Mouse (Mus musculus) lung, postnatal 0 days (tissue): ENCODE results near the gene Fam160a1. TPM values are rescaled to one million over a fixed set of nuclear protein-coding genes. Genes with fewer than 3 reads are reported as not detected.

Experiments used
- ATAC-seq: fragments of 200-750 bp; cut with Nextera tagmentation; 2 replicates; pipeline ENCODE4 v1.8.0; 2017; ENCODE audit warnings: moderate library complexity
- DNase-seq: peaks from one replicate; pipeline ENCODE4 v3.0.0-alpha.2; 2016; ENCODE audit warnings: low spot score
- H3K27ac ChIP-seq: fragments of 300-500 bp; sonication (generic); 2 replicates; pipeline ENCODE4 v1.5.1; 2014; ENCODE audit warnings: antibody characterized with exemption, mild to moderate bottlenecking, low read length, mixed read lengths
- H3K27me3 ChIP-seq: fragments of 300-500 bp; sonication (generic); replicated peaks from 2 replicates; pipeline ENCODE4 v1.6.1; 2014; ENCODE audit warnings: low read length, mixed read lengths; ENCODE audit not compliant: insufficient read depth
- H3K36me3 ChIP-seq: fragments of 300-500 bp; sonication (generic); 2 replicates; pipeline ENCODE4 v1.6.1; 2014; ENCODE audit warnings: low read length, mixed read lengths; ENCODE audit not compliant: insufficient read depth
- H3K4me1 ChIP-seq: fragments of 300-500 bp; sonication (generic); 2 replicates; pipeline ENCODE4 v1.6.1; 2014; ENCODE audit warnings: antibody characterized with exemption, low read depth, low read length, mixed read lengths; ENCODE audit not compliant: insufficient read depth
- H3K4me2 ChIP-seq: fragments of 300-500 bp; sonication (generic); replicated peaks from 2 replicates; pipeline ENCODE4 v1.6.1; 2014; ENCODE audit warnings: low read depth, mild to moderate bottlenecking, low read length, moderate library complexity, mixed read lengths
- H3K4me3 ChIP-seq: fragments of 300-500 bp; sonication (generic); 2 replicates; pipeline ENCODE4 v1.5.1; 2014; ENCODE audit warnings: low read depth, low read length
- H3K9ac ChIP-seq: fragments of 300-500 bp; sonication (generic); replicated peaks from 2 replicates; pipeline ENCODE4 v1.6.1; 2014; ENCODE audit warnings: low read depth, mild to moderate bottlenecking
- H3K9me3 ChIP-seq: fragments of 300-500 bp; sonication (generic); 2 replicates; pipeline ENCODE4 v1.6.1; 2016; ENCODE audit warnings: low read length, mixed read lengths
- CTCF ChIP-seq: IDR thresholded peaks from 2 replicates; pipeline ENCODE4 v1.5.1; 2016; ENCODE audit warnings: antibody characterized with exemption, mild to moderate bottlenecking
- EP300 ChIP-seq: IDR thresholded peaks from 2 replicates; pipeline ENCODE4 v1.6.1; 2016; ENCODE audit warnings: antibody characterized with exemption, mild to moderate bottlenecking, control low read depth
- WGBS: fragments of 180-500 bp; shearing (Covaris S2); extraction: QIAGEN DNeasy Blood & Tissue Kit; methylation state at CpG from one replicate; pipeline ENCODE4 v1.1.7; 2014; 5-methylcytosine and 5-hydroxymethylcytosine counted together
- polyA plus RNA-seq: library from polyadenylated mRNA; unstranded; fragments of >200 nt; fragmentation: Nextera tagmentation; extraction: Ambion mirVana; gene quantifications from 2 replicates; pipeline ENCODE4 v1.2.1, GENCODE M21; 2015

Gene Fam160a1
- polyA plus RNA-seq, 1 experiment from 2014 or later: 4.6 TPM

DNA sequence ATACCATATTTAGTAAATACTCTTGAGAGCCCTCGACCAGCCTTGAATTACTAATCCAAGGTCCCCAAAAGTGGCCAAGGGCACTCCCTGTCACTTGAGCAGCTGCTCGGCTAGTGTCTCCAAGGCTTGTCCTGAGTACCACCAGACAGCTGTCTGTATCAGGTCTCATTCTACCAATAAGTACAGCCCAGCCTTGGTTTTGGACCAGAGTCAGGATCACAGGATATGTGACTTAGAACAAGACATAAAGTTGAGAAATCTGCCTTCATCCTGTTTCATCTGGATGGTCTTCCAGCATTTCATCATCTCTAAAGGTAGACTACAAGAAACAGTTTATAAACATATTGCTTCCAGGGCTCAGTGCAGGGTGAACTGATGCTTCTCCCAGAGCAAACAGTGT lies 183.4 kb downstream of the Fam160a1 start:
- Histone ChIP-seq H3K4me2 (no peak overlapping the region), H3K9me3 (no peaks in the 10 kb centered on the region), H3K4me1 (no peaks in the 10 kb centered on the region), H3K4me3 (no peak overlapping the region), H3K9ac (no peak overlapping the region), H3K36me3 (no peaks in the 10 kb centered on the region), H3K27me3 (no peaks in the 10 kb centered on the region), H3K27ac (no peak overlapping the region)
- WGBS: 82% methylated on average over 2 of the region's 2 CpGs
- no peak for TF ChIP-seq EP300
- TF ChIP-seq CTCF: no peak
- ATAC-seq (no peak), DNase-seq (no peak)

DNA sequence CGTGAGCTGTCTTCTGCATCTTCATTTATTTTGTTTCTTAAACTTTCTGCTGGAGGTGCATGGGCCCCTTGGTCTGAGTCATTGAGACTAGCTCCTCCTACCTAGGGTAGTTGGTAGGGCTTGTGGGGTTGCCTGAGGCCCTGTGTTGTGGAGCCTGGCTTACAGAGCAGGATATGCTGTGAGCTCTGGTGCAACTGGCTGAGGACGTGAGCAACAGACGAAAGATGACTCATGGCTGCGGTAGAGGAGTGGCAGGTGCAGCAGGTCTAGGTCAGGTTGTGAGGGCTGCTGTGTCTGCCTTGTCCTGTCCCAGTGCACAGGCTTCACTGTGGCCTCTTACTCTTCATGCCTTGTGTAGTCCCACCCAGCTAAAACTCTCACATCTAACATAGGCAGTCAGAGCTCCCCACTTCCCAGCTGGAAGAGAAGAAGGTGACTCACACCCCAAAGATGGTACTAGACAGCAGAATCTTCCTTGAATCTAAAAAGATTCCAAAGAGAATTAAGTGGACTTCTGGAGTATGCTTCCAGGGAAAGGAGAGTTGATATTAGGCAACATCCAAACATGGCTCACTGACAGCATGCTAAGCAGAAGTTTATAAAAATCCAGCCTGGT lies 187.1 kb downstream of the Fam160a1 start:
- WGBS: 94% methylated on average over 4 of the region's 4 CpGs
- H3K27ac ChIP-seq: no peak overlapping the region
- ATAC-seq (no peak), DNase-seq (no peak)
- H3K4me3 ChIP-seq: no peak overlapping the region
- no peaks in the 10 kb centered on the region for H3K36me3 ChIP-seq
- no peak overlapping the region for H3K4me2 ChIP-seq
- H3K4me1 ChIP-seq: no peaks in the 10 kb centered on the region
- H3K9ac ChIP-seq: no peak overlapping the region
- TF ChIP-seq CTCF (no peak), EP300 (no peak)
- no peaks in the 10 kb centered on the region for H3K9me3 ChIP-seq
- H3K27me3 ChIP-seq: no peaks in the 10 kb centered on the region

DNA sequence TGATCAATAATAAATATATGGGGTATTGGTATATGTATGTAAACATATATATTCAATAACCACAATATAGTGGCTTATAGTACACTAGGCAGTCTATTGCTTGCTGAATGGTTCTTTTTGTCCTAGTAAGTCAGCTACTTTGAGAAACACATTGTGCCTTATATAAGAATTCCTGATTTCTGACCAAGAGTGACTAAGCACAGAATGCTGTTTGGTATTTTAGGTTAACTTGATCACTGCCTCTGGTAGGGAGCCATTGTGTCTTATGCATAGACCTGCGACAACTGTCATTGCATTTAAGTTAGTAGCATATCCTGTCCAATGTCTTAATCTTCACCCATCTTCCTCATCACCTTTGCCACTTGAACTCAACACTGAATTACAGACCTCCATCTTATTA lies 197.3 kb downstream of the Fam160a1 start:
- H3K9ac ChIP-seq: no peak overlapping the region
- no peaks in the 10 kb centered on the region for H3K27me3 ChIP-seq
- 96% methylated on average over 1 of the region's 1 CpGs for WGBS
- no peaks in the 10 kb centered on the region for H3K9me3 ChIP-seq
- no peak for TF ChIP-seq CTCF
- TF ChIP-seq EP300: no peak
- no peak overlapping the region for H3K4me2 ChIP-seq
- DNase-seq: no peak
- H3K27ac ChIP-seq: no peak overlapping the region
- ATAC-seq: no peak
- H3K36me3 ChIP-seq: no peaks in the 10 kb centered on the region
- H3K4me1 ChIP-seq: no peaks in the 10 kb centered on the region
- H3K4me3 ChIP-seq: no peak overlapping the region

DNA sequence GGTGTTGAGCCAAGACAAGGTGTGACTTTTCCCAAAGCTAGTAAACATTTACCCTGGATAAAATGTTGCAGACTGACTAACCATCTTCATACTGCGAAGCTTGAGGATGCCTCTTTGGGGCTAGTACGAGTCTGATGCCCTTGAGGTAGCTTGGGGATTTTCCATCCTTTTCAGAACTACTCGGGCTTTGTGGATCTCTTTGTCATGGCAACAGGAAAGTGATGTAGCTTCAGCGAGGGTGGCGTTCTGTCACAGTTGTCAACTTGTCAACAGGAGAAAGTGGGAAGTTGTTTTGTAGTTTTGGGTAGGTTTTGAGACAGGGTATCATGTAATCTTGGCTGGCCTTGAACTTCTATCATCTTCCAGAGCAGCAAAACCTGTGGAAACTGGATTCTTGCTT lies 197.7 kb downstream of the Fam160a1 start:
- Histone ChIP-seq H3K27ac (no peak overlapping the region), H3K4me1 (no peaks in the 10 kb centered on the region), H3K9me3 (no peaks in the 10 kb centered on the region), H3K4me3 (no peak overlapping the region), H3K9ac (no peak overlapping the region), H3K36me3 (no peaks in the 10 kb centered on the region), H3K27me3 (no peaks in the 10 kb centered on the region), H3K4me2 (no peak overlapping the region)
- DNase-seq: no peak
- ATAC-seq: no peak
- 89% methylated on average over 5 of the region's 5 CpGs for WGBS
- TF ChIP-seq CTCF (no peak), EP300 (no peak)

DNA sequence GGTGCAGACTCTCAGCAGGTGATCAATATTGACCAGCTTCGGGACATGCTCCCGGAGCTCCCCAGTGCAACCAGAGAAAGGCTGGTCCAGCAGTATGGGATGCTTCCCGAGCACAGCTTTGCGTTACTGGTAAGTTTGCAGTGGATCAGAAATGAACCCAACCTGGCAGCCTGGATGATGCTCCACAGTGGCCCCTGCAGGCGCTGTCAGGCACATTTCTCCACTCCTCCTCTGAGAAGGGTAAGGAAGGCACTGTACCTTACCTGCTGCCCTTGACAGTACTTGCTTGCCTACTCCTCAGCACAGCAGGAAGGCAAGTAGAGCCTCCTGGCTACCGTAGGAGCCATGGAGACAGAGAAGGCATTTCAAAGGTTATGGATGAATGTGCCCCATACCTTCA lies 198.2 kb downstream of the Fam160a1 start:
- ATAC-seq: no peak
- WGBS: 85% methylated on average over 6 of the region's 6 CpGs
- TF ChIP-seq EP300 (no peak), CTCF (peak; percentile 46)

DNA sequence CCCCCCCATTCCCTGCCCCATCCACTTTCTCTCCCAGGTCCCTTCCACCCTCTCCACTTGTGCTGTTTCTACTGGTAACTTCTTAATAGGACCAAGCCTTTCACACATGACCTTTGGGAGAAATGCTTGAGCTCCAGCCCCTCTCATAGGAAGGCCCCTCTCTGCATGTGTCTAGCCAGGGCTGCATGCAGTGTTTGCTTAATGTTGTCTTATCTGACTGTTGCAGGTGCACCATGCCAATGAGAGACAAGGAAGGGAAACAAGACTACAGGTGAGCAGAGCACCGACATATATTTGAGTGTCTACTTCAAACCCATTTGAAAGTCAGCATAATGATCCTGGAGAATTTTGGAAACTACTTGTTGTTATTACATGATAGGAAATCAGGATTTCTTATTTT lies 200.7 kb downstream of the Fam160a1 start:
- Histone ChIP-seq H3K36me3 (no peaks in the 10 kb centered on the region), H3K4me3 (no peak overlapping the region), H3K9ac (no peak overlapping the region), H3K9me3 (no peaks in the 10 kb centered on the region), H3K4me2 (no peak overlapping the region), H3K27me3 (no peaks in the 10 kb centered on the region), H3K27ac (no peak overlapping the region), H3K4me1 (no peaks in the 10 kb centered on the region)
- WGBS: 74% methylated on average over 1 of the region's 1 CpGs
- ATAC-seq: no peak
- no peak for TF ChIP-seq EP300
- no peak for TF ChIP-seq CTCF
- DNase-seq: no peak

More for the DNA sequence above, 198.2 kb downstream of the Fam160a1 start:
- Histone ChIP-seq H3K36me3 (no peaks in the 10 kb centered on the region), H3K9me3 (no peaks in the 10 kb centered on the region), H3K9ac (no peak overlapping the region), H3K4me2 (no peak overlapping the region), H3K27me3 (no peaks in the 10 kb centered on the region), H3K27ac (no peak overlapping the region), H3K4me1 (no peaks in the 10 kb centered on the region), H3K4me3 (no peak overlapping the region)
- DNase-seq: no peak

Other genes starting within 250 kb of the Fam160a1 start
- 9.2 and 9.3 TPM in 2 replicates for gene Gatb, start 243.2 kb downstream of the Fam160a1 start, polyA plus RNA-seq
- 4.3 and 5.7 TPM in 2 replicates for gene Glt28d2, start 70.2 kb upstream of the Fam160a1 start, polyA plus RNA-seq
- gene Gm37240, start 70.2 kb upstream of the Fam160a1 start, polyA plus RNA-seq: 8.9 and 13.4 TPM in 2 replicates
- gene Sh3d19, start 153.8 kb upstream of the Fam160a1 start, polyA plus RNA-seq: 28.3 and 33.0 TPM in 2 replicates
- not detected in 2 replicates for gene Prss48, start 185.2 kb upstream of the Fam160a1 start, polyA plus RNA-seq